Mouse (Mus musculus) neural tube, embryonic 10.5 days (tissue): ENCODE results near the gene Fbxo34.
"Not testable (repeated sequence)": the region's sequence is repeated elsewhere in the genome, so short reads cannot be mapped to it uniquely, and the experiment has no call there.

Experiments
- DNase-seq: peaks from one replicate; pipeline ENCODE4 v3.0.0-alpha.2; 2017; ENCODE audit warnings: low spot score; ENCODE audit errors: extremely low spot score

The Fbxo34 gene

DNA sequence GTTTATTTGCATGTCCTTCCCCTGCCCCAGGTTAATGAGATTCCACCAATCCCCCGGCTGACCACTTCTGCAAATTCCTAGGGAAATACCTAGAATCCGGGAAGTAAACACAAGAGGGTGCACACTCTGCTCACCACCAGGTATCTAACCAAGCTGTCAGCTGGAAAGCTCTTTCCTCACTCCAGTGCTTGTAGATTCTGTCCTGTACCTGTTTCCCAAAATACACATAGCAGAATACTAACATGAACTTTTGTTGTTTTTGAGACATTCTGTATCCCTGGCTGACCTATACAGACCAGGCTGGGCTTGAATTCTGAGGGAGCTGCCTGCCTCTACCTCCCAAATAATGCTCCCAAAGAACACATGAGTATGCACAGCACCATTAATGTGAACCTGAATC lies 110.5 kb downstream of the Fbxo34 start:
- DNase-seq: no peak

DNA sequence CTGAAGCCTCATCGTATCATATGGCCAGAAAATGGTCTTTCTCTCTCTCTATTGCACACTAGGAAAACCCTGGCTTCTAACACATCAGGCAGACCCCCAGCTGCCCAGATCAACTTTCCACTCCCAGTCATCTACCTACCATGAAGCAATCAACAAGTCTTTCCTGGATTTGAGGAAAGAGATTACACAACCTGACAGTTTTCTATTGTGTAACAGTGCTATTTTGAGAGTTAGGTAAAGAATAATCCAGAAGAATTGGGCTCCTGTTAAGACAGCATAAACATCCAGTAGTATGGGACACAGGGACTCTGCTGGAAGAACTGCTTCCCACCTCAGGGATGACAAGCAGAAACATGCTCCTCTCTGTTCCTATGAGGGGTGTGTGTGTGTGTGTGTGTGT lies 112.3 kb downstream of the Fbxo34 start:
- DNase-seq: no peak

DNA sequence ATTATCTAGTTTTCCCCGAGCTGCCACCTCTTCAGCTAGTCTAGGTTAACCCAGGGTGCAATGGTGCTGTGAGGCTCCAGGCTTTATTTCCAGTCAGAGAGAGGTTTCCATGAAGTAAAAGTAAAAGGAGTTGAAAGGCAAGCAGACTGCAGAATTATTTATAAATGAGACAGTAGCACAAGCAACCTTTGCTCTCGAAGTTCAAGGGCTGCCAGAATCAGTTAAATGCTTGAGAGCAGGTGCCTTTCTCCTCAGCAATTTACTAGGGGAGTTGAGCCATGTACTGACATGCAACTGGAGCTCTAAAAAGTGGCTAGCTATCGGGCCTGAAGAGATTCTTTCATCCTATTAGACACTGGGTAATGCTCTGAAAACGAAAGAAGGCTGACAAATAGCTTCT lies 112.9 kb downstream of the Fbxo34 start:
- DNase-seq: no peak

DNA sequence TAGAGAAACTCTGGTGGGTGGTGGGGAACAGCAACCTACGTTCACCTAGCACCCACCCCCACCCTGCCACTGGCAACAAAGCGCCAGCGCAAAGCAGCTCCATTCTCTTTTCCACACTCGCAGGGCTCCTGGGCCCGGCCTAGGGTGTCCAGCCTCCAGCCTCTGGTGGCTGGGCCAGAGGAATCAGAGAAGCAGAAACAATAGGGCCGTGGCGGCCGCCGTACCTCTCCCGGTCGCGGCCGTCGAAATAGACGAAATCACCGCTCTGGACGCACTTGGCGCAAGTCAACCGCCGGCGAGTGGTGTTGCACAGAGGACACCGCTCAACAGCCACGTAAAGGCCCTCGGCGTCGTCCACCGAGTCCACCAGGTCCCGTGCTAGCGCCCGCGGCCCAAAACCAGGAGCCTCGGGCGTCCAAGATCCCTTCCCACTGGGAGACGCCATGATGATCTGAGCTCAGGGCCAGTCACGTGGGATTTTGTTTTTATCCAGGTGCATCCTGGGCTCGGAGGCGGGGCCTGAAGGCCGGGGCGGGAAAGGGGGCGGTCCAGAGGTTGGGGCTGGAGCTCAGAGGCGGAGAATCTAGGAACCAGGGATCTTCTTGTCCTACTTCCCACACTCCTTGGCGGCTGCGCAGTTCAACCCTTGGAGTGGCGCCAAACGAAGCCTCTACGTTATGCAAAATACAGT lies 117.9 kb downstream of the Fbxo34 start:
- peak; percentile 95 for DNase-seq

DNA sequence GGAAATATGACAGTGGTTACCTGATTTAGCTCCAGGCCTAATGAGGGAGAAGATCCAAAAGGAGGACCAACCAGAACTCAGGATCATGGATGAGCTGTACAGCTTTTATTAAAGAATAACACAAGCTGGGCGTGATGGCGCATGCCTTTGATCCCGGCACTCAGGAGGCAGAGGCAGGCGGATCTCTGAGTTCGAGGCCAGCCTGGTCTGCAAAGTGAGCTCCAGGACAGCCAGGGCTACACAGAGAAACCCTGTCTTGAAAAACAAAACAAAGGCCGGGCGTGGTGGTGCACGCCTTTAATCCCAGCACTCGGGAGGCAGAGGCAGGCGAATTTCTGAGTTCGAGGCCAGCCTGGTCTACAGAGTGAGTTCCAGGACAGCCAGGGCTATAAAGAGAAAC lies 120.3 kb downstream of the Fbxo34 start, which contains the start of gene Atg14:
TSS of gene Atg14 (minus strand) at position 101 of the 400 bp plus-strand sequence.
- DNase-seq: not testable (repeated sequence)

DNA sequence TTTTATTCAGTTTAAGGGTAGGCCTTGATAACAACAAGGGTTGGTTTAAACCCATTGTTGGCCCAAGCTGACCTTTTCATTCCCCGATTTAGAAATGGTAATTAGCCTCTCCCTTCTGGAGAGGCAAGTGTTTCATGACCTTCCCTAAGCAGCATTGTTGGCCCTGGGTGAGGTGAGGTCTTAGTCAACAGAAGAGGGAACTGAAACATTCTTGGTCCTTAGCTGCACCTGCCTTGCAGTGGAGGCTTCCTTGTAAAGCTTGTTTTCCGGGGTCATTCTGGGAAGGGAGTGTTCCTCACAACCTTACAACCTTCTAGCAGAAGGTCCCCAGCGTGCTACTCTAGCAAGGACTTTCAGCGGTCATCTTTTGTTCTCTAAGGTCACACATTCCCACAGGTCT lies 122.5 kb downstream of the Fbxo34 start:
- no peak for DNase-seq

DNA sequence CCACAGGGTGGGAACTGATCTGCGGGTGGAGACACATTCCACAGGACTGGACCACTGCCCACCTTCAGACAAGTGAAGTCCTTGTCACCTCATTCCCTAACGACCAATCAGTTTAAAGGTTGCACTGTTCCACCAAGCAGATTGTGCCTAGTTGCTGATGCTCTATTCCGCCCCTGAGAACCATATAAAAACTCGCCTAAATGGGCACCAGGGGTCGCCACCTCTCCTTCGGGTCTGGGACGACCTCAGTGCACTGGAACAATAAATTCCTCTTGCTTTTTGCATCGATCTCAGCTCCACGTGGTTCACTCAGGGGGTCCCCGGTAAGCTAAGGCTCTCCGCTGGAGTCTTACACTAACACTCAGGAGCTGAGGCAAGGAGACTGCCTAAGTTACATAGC lies 124.5 kb downstream of the Fbxo34 start:
- no peak for DNase-seq

DNA sequence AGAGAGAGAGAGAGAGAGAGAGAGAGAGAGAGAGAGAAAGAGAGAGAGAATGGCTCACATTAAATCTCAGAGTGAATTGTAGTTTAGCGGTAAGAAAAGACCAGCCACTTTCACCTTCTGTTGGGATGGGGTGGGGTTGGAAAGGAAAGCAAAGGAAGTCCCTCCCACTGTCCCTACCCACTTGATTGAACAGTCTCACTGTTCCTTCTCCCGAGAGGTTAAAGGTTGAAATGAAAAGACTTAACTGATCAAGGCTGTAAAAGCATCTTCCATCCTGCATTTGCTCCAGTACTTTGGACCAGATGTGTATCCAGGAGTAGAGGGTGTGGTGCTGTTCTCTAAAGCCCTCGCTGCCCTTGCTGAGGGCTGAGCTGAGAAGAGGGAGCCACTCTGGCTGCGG lies 126.5 kb downstream of the Fbxo34 start:
- no peak for DNase-seq

DNA sequence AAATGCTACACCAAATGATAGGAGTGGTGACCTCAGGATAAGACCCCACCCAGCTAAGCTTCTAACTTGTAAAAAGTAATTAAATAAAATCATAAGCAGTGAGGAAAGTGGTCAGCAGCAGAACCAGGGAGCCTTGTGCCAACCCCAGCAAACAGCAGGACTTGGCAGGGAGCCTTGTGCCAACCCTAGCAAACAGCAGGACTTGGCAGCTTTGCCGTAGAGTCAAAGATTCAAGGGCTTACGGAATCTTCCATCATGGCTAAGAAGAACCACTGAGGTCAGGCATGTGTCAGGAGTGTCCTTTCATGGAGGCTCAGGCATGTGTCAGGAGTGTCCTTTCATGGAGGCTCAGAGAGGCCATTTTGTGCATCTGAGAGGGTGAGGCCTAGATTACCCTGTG lies 127.9 kb downstream of the Fbxo34 start:
- DNase-seq: no peak

DNA sequence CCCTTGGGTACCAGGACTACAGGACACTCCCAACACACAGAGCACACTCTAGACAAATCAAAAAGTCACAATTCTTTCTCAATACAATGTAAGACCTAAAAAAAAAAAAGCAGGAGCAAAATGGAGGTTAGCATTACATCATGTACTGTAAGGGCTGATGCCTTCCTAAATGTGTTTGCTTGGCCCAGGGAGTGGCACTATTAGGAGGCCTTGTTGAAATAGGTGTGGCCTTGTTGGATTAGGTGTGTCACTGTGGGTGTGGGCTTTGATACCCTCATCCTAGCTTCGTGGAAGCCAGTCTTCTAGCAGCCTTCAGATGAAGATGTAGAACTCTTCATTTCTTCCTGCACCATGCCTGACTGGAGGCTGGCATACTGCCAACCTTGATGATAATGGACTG lies 131.1 kb downstream of the Fbxo34 start:
- no peak for DNase-seq
